Mouse (Mus musculus) CH12F3 (cell line): ENCODE results near the gene F11.

Source experiments
- in situ Hi-C: fragments of 300-500 bp; cut with MboI; formaldehyde crosslinking; loops from 2 replicates; pipeline ENCODE4 v1.14.3; 2020; ENCODE audit warnings: low sequenced_read_pairs

F11 gene

DNA sequence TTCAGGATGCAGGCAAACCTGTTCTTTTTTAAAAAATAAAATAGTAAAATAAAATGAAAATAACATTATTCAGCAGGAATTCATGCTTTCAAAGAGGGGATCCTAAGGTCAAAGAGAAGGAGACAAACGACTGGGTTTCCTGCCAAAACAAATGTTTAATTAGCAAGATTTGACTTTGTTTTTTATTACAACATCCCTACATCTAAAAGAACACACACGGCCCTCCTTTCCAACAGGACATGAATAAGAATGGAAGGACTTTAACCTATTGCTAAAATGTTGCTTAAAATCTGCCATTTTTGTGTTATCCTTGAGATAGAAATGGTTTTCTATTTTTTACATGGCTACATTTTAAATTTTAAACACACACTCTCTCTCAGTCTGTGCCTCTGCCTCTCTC is 8.7 kb downstream of the F11 start:
- in situ Hi-C loops, result no loop called here

DNA sequence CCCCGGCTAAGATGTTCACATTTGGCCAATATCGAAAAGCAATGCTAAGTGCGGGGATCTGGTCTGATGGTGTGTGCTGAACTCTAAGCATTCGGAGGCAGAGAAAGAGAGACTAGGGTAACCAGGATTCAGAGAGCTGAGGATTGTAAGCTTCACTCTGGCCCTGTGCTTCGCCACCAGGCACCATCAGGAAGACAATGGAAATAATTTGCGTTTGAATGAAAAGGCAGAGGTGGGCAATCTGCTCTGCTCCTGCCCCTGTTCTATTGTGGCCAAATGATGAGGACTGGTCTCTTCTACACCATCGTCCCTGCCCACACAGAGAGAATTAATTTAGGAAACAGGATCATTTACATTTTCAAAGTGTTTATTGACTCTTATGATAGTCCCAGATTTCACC is 15.5 kb downstream of the F11 start:
- in situ Hi-C loops, result no loop called here

DNA sequence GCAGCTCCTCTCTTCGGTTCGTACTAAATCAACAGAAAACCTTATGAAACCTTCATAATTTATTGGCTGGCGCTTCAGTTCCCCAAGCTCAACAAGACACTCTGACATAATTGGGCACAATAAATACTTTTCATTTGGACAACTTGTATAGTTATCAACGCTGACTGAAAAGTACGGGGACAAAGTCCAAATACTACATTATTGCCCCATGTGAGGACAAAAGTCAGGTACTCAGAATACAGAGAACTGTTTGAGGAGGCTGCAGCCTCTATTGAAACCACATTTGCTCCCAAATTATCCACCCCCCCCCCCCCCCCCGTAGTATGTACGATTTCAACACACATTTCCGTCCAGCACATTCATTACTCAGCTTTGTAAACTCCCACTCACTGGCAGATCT is 22.5 kb downstream of the F11 start:
- in situ Hi-C loops, result no loop called here

DNA sequence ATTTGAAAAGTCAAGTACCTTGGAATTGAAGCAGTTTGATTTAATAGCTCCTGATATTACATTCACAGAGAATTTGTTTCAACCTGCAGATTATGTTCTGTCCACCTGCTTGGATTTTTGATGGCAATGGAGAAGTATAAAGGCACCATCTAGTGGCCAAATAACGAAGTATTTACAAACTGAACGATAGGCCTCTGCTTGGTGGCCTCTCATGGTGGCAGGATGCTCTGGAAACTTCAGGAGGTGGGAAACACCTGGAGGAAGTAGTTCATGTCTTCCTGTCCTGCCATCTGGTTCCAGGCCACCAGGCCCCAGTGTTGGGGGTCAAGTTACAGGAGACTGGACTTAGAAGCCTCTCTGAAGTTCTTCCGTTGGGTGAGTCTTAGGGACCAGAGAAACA is 23.5 kb downstream of the F11 start:
- in situ Hi-C loops, result no loop called here

DNA sequence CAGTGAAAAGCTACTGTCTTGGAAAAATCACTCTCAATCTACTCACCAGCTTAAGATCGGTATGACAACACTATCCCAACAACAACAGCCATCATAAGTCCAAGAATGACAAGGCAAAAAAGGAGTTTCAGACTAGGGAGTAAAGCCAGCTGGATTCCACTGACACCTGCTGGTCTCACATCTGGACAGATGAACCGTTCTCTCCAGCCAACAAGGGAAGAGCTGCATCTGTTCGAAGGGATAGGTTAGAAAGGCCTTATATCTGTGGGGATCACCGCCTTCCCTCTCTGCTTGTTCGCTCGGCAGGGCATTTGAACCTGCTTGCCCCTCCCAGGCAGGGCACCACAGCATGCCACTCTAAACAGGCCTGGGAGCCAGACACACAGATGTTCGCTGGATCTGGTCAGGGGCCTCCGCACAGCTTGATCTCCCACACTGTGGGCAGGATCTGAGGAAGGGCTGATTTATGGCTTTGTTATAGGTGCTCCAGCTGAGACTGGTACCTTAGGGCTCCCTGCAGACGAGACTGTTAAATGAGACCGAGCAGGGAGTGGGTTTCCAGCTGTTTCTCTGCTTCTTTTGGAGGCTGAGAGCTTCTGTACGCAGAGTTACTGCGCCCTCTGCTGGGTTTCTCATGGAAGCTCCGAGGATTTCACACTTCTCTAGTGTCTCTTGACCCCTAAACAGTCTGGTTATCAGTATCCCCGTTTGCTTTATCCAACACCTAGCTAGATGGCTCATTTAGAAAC is 25.5 kb downstream of the F11 start:
- in situ Hi-C loops, result no loop called here

DNA sequence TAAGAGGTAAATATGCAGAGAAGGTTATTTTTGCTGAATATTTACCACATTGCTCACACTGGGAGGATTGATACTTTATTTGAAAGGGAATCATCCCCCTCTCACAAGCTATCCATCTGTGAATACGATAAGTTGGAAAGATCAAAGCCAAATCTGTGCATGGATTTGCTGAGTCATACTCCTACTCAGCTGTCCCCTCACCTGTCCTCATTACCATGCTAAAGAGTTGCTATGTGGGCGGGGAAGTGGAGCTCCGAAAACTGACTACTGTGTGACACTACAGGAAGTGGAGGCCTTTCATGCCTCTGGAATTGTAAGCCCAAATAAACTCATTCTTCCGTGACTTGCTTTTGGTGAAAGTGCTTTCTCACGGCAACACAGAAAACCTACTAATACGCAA is 26.6 kb downstream of the F11 start:
- in situ Hi-C loops, result no loop called here

DNA sequence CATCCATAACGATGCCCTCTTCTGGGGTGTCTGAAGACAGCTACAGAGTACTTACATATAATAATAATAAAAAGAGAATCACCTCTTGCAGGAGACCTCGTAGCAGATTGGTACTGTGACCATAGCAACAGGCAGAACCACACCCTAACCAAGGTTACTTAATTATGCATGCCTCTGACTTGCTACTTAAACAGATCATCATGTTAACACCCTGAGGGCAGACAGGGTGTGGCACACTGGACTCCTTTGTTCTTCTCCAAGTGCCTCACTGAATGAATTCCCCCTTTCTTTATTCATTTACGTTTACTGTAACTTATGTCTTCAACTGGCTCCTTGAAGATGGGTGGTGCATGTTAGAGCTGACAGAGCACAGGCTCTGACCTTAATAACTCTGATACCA is 28.6 kb downstream of the F11 start:
- in situ Hi-C loops, result no loop called here

DNA sequence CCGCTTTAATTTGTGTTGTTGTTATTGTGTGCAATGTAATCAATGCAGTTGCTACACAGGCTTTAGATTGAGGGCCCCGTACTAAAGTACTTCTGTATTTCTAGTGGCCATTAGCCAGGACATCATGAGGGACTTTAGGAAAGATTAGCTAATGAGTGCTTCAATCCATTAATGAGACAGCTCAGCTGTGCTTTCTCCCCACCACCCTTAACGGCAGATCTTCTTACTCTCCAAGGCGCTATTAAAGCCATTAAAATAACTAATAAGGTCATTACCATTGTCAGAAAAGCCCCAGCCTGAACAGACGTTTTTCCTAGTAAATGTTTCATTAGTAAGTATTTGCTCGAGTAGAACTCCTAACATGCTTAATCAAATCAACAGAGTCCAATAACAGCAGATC is 59.4 kb downstream of the F11 start:
- in situ Hi-C loops, result no loop called here

DNA sequence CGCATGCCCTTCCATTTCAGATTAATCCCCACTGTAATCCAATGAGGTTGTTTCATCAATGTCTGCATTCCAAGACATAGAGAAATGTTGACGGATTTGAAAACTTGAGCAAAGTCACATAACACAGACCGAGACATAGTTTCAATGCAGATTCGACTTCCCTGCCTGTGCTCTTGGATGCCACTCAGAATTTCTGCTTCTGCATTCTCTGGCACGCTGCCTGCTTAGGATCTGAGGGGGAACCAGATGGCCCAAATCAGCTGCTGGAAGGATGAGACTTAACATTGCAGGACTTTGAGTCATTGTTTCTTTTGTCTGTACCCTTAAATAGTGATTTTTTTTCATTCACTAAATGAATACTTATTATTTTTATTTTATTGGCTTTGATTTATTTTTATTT is 60.2 kb downstream of the F11 start:
- in situ Hi-C loops, result no loop called here

DNA sequence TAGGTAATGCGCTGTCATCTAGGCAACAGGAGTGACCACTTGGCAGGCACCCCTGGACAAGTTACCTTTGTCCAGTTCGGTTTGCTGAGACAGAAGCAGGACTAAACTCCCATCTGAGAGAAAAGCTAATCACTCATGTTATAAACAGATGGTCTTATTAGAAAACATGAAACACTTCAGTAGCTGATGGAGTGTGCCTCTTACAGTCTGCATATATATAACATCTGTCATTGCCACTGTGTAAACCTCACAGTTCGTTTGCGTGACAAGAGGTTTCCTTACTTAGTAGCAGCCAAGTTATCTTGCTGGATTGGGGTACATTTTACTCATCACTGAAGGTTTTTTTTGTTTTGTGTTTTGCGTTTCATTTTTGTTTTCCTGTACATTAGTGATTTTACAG is 64.5 kb downstream of the F11 start:
- in situ Hi-C loops, result no loop called here

DNA sequence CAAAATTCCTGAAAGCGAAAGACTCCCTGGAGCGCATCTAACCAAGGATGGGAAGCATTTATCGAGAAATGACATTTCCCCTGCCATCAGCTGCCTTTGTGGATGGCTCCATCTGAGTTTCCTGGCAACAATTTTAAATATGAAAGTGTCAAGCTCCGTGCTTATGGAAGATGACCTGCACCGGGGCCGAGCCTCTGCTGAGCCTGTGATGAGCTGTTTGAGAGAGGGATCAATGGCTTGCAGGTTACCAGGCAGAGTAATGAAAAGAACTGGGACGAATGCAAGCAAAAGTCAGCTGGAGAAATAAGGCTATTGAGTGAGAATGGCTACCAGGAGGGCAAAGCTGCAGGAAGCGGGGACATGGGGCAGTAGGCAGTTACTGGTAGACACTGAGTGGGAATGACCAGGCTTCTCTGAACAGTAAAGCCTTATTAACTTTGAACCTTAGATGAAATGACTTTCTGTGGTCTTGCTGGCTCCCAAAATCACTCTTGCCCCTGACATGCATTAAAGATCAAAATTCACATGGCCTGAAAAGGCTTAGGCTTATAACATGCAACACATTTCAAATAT is 65.8 kb downstream of the F11 start:
- in situ Hi-C loops, result no loop called here
